Mouse (Mus musculus): Measurements from ENCODE around the gene Slc41a2. TPM values are rescaled to one million over a fixed set of nuclear protein-coding genes. Genes with fewer than 3 reads are reported as not detected.

The Slc41a2 gene
- polyA plus RNA-seq, 1 experiment from 2014 or later: 0.84 TPM

DNA sequence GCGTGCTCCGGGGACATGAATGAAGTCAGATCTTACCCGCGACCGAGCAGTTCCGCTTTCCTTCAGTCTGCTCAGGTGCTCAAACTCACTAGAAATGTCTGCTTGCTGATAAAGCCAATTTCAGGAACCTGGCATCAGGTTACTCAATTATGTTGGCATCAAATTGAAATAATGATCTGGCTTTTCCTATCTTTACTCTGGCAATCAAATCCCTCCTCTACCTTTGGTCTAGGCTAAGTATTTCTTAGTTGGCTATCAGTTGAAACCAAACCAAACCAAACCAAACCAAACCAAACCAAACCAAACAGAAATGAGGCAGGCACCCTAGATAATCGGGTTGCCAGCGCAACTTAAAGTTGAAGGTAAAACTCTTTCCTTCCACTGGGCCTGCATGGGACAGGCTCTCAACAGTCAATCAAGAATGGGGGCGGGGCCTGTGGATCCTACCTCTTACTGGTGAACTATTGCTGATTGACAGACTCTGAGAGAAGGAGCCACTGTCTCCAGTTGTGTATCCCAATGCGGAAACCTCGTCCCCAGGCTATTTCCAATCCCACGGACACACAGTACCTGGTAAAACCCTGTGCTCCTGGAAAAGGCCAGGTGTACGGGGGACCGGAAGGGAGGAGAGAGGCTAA is 10.9 kb downstream of the Slc41a2 start:
- Histone ChIP-seq H3K4me2 (ENCODE audit: low read depth, low read length) (no peak overlapping the region), H3K27me3 (ENCODE audit: control insufficient read depth, insufficient read depth, low read length) (no peaks in the 10 kb centered on the region), H3K4me3 (ENCODE audit: low read length) (no peak overlapping the region), H3K36me3 (ENCODE audit: control insufficient read depth, insufficient read depth) (no peaks in the 10 kb centered on the region), H3K4me1 (ENCODE audit: control insufficient read depth, insufficient read depth, low read length) (no peaks in the 10 kb centered on the region), H3K27ac (ENCODE audit: low read length) (no peak overlapping the region), H3K9me3 (replicated peaks; ENCODE audit: control insufficient read depth, low read length) (no peaks in the 10 kb centered on the region), H3K9ac (ENCODE audit: low read length) (no peak overlapping the region)
- WGBS: 86% methylated on average over 14 of the region's 14 CpGs
- no peak for ATAC-seq (replicated peaks; ENCODE audit: extremely low read depth, insufficient read depth, low FRiP score)

DNA sequence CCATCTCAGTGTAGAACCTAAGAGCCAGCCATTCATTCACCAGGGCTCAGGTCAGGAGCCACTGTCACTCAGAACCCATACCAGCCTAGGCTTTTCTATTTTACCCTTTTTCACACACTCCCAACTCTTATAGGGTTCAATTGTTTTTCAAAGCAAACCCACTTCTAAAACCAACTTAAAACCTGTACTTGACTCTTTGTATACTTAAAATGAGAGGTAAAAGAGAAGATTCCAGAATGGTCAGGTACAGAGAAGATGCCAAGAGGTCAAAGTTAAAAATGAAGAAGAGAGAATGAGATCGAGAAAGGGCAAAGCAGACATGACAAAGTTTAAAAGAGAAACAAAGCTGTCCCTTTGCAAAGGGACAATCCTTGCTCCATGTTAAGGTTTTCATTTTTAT is 11.8 kb downstream of the Slc41a2 start:
- WGBS: 89% methylated on average over 1 of the region's 1 CpGs
- no peak for ATAC-seq (replicated peaks; ENCODE audit: extremely low read depth, insufficient read depth, low FRiP score)

DNA sequence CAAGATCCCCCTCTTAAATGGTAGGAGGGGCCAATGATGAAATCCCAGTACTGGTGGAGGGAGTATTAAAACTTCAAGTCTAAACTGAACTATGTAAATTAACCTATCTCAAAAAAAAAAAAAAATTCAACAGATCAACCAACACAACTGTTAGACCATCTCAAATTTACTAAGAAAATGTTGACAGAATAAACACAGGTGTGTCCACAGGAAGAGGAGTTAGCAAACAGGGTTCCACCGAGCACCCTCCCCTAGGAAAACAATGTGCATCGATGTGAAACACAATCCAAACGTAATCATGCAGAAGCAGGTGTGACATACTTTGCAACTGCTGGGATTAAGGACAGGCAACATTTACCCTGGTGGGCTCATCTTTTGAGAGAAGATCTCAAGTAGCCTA is 12.8 kb downstream of the Slc41a2 start:
- H3K9me3 ChIP-seq (replicated peaks; ENCODE audit: control insufficient read depth, low read length): no peaks in the 10 kb centered on the region
- H3K4me3 ChIP-seq (ENCODE audit: low read length): no peak overlapping the region
- no peaks in the 10 kb centered on the region for H3K36me3 ChIP-seq (ENCODE audit: control insufficient read depth, insufficient read depth)
- H3K27ac ChIP-seq (ENCODE audit: low read length): no peak overlapping the region
- H3K27me3 ChIP-seq (ENCODE audit: control insufficient read depth, insufficient read depth, low read length): no peaks in the 10 kb centered on the region
- no peak for ATAC-seq (replicated peaks; ENCODE audit: extremely low read depth, insufficient read depth, low FRiP score)
- no peaks in the 10 kb centered on the region for H3K4me1 ChIP-seq (ENCODE audit: control insufficient read depth, insufficient read depth, low read length)
- no peak overlapping the region for H3K4me2 ChIP-seq (ENCODE audit: low read depth, low read length)
- WGBS: 80% methylated on average over 3 of the region's 3 CpGs
- no peak overlapping the region for H3K9ac ChIP-seq (ENCODE audit: low read length)

More for the DNA sequence above, 11.8 kb downstream of the Slc41a2 start:
- Histone ChIP-seq H3K9me3 (replicated peaks; ENCODE audit: control insufficient read depth, low read length) (no peaks in the 10 kb centered on the region), H3K27me3 (ENCODE audit: control insufficient read depth, insufficient read depth, low read length) (no peaks in the 10 kb centered on the region), H3K4me1 (ENCODE audit: control insufficient read depth, insufficient read depth, low read length) (no peaks in the 10 kb centered on the region), H3K4me3 (ENCODE audit: low read length) (no peak overlapping the region), H3K27ac (ENCODE audit: low read length) (no peak overlapping the region), H3K36me3 (ENCODE audit: control insufficient read depth, insufficient read depth) (no peaks in the 10 kb centered on the region), H3K4me2 (ENCODE audit: low read depth, low read length) (no peak overlapping the region), H3K9ac (ENCODE audit: low read length) (no peak overlapping the region)

DNA sequence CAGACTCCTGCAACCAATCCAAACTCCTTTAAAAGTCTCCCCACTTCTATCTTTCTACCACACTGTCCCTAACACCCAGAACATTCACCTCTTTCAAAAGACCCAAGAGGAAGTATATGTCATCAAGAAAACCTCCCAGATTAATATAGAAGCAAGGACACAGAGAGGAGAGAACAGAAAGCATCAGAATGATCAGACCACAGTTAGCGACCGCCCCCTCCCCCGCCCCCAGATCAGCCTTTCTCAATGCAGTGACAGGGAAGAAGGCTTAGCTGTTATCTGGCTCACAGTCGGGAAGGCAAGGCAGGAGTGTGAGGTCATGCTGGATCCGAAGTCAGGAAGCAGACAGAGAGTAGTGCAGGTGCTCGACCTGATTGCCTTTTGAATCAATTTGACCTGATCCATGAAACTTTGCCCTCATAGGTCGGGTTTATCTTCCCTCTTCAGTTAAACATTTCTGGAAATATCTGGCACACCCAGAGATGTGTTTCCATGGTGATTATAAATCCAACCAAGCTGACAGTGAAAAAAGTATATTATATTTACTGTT is 15.1 kb downstream of the Slc41a2 start:
- Histone ChIP-seq H3K27ac (ENCODE audit: low read length) (no peak overlapping the region), H3K4me2 (ENCODE audit: low read depth, low read length) (no peak overlapping the region), H3K9ac (ENCODE audit: low read length) (no peak overlapping the region), H3K27me3 (ENCODE audit: control insufficient read depth, insufficient read depth, low read length) (no peaks in the 10 kb centered on the region), H3K36me3 (ENCODE audit: control insufficient read depth, insufficient read depth) (no peaks in the 10 kb centered on the region), H3K9me3 (replicated peaks; ENCODE audit: control insufficient read depth, low read length) (no peaks in the 10 kb centered on the region), H3K4me1 (ENCODE audit: control insufficient read depth, insufficient read depth, low read length) (no peaks in the 10 kb centered on the region), H3K4me3 (ENCODE audit: low read length) (no peak overlapping the region)
- WGBS: 28% methylated on average over 7 of the region's 7 CpGs
- no peak for ATAC-seq (replicated peaks; ENCODE audit: extremely low read depth, insufficient read depth, low FRiP score)

DNA sequence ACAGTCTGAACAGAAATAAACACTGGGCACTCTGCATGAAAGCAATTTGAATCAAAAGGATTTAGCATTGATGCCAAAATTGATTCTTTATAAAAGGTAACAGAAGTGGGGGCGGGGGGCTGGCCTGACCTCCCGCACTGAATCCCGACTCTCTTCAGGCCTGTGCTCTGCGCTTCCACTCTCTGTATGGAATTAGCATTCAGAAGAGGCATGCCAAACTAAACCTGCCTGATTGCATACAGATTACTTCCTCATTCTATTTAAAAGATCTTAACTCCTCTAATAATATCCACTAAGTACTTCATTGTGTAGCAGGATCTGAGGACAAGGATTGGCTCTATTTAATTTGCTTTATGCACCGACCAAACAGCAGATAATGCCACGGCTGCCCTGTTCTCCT is 16.2 kb downstream of the Slc41a2 start:
- Histone ChIP-seq H3K9ac (ENCODE audit: low read length) (no peak overlapping the region), H3K36me3 (ENCODE audit: control insufficient read depth, insufficient read depth) (no peaks in the 10 kb centered on the region), H3K27me3 (ENCODE audit: control insufficient read depth, insufficient read depth, low read length) (no peaks in the 10 kb centered on the region), H3K4me1 (ENCODE audit: control insufficient read depth, insufficient read depth, low read length) (no peaks in the 10 kb centered on the region), H3K9me3 (replicated peaks; ENCODE audit: control insufficient read depth, low read length) (no peaks in the 10 kb centered on the region), H3K27ac (ENCODE audit: low read length) (no peak overlapping the region), H3K4me2 (ENCODE audit: low read depth, low read length) (no peak overlapping the region), H3K4me3 (ENCODE audit: low read length) (no peak overlapping the region)
- no peak for ATAC-seq (replicated peaks; ENCODE audit: extremely low read depth, insufficient read depth, low FRiP score)
- WGBS: 77% methylated on average over 6 of the region's 6 CpGs

DNA sequence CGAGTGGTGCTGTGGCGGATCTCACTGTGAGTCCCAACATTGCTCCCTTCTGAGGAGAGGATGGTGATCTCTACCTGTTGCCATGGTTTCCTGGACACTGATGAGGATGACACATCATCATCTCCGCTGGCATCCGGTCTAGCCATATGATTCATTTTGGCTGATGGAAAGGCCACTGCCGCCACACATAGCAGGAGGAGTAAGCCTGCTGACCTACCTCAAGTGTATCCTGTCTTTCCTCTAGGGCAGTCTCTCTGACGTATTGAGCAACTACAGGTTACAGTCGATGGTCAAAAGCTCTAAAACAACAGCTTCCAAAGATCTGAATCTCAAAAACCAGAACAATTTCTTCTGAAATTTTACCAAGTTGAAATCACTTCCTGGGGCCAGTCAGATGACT is 16.8 kb downstream of the Slc41a2 start:
- no peak overlapping the region for H3K27ac ChIP-seq (ENCODE audit: low read length)
- no peak overlapping the region for H3K9ac ChIP-seq (ENCODE audit: low read length)
- no peaks in the 10 kb centered on the region for H3K27me3 ChIP-seq (ENCODE audit: control insufficient read depth, insufficient read depth, low read length)
- no peak for ATAC-seq (replicated peaks; ENCODE audit: extremely low read depth, insufficient read depth, low FRiP score)
- no peaks in the 10 kb centered on the region for H3K4me1 ChIP-seq (ENCODE audit: control insufficient read depth, insufficient read depth, low read length)
- no peak overlapping the region for H3K4me2 ChIP-seq (ENCODE audit: low read depth, low read length)
- no peak overlapping the region for H3K4me3 ChIP-seq (ENCODE audit: low read length)
- H3K9me3 ChIP-seq (replicated peaks; ENCODE audit: control insufficient read depth, low read length): no peaks in the 10 kb centered on the region
- H3K36me3 ChIP-seq (ENCODE audit: control insufficient read depth, insufficient read depth): no peaks in the 10 kb centered on the region
- WGBS: 84% methylated on average over 7 of the region's 7 CpGs

DNA sequence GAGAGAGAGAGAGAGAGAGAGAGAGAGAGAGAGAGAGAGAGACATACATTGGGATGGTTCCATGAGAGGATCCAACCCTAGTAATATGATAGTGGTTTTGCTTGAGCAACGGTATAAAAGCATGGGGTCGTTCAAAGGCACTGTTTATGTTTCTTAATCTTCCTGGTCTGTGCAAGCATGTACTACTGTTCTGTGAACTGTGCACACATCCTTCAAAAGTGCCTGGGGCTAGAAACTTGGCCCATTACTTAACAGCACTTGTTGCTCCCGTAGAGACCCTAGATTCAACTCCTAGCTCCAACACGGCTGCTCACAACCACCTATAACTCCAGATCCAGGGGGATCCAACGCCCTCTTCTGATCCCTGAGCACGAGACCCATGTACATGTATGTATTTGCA is 17.3 kb downstream of the Slc41a2 start:
- Histone ChIP-seq H3K4me3 (ENCODE audit: low read length) (no peak overlapping the region), H3K27ac (ENCODE audit: low read length) (no peak overlapping the region), H3K9me3 (replicated peaks; ENCODE audit: control insufficient read depth, low read length) (no peaks in the 10 kb centered on the region), H3K4me1 (ENCODE audit: control insufficient read depth, insufficient read depth, low read length) (no peaks in the 10 kb centered on the region), H3K4me2 (ENCODE audit: low read depth, low read length) (no peak overlapping the region), H3K36me3 (ENCODE audit: control insufficient read depth, insufficient read depth) (no peaks in the 10 kb centered on the region), H3K27me3 (ENCODE audit: control insufficient read depth, insufficient read depth, low read length) (no peaks in the 10 kb centered on the region), H3K9ac (ENCODE audit: low read length) (no peak overlapping the region)
- 72% methylated on average over 6 of the region's 6 CpGs for WGBS
- no peak for ATAC-seq (replicated peaks; ENCODE audit: extremely low read depth, insufficient read depth, low FRiP score)

DNA sequence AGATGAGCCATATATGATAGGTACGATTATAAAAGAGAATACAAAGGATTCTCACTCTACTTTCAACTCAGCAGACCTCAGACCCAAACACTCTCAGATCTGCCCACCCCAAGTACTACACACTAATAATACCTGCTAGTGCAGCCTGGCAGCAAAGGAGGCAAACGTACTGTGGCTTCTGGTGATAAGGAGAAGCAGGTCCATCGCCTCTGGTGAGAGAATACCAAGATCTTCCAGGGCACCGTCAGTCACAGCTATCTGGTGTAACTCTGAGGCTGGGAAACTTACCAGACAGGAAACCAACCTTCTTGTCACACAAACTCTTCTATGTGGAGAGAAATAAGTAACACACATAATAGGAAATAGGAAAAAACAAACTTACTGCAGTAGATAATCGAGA is 24.6 kb downstream of the Slc41a2 start:
- Histone ChIP-seq H3K27ac (ENCODE audit: low read length) (no peak overlapping the region), H3K4me3 (ENCODE audit: low read length) (no peak overlapping the region), H3K4me1 (ENCODE audit: control insufficient read depth, insufficient read depth, low read length) (no peaks in the 10 kb centered on the region), H3K9ac (ENCODE audit: low read length) (no peak overlapping the region), H3K9me3 (replicated peaks; ENCODE audit: control insufficient read depth, low read length) (no peaks in the 10 kb centered on the region), H3K4me2 (ENCODE audit: low read depth, low read length) (no peak overlapping the region), H3K36me3 (ENCODE audit: control insufficient read depth, insufficient read depth) (no peaks in the 10 kb centered on the region), H3K27me3 (ENCODE audit: control insufficient read depth, insufficient read depth, low read length) (no peaks in the 10 kb centered on the region)
- 50% methylated on average over 5 of the region's 5 CpGs for WGBS
- ATAC-seq (replicated peaks; ENCODE audit: extremely low read depth, insufficient read depth, low FRiP score): no peak

DNA sequence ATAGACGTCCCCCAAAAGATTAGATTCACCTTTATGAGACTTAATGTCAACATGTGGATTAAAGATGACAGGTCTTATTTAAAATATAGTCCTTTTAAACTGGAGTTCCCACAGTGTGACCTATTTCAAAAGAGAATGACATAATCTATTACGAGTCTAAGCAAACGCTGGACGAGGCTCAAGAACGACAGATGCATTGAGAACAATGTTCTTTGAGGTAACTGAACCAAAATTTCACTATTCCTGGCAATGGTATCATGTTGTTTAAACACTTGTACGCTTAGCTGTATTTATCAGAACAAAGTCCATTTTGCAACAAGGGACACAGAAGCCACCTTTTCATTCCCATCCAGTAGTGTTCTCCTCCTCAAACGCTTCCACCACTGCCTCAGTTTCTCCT is 27.3 kb downstream of the Slc41a2 start:
- H3K27me3 ChIP-seq (ENCODE audit: control insufficient read depth, insufficient read depth, low read length): no peaks in the 10 kb centered on the region
- no peaks in the 10 kb centered on the region for H3K9me3 ChIP-seq (replicated peaks; ENCODE audit: control insufficient read depth, low read length)
- no peak overlapping the region for H3K9ac ChIP-seq (ENCODE audit: low read length)
- H3K4me2 ChIP-seq (ENCODE audit: low read depth, low read length): no peak overlapping the region
- H3K4me1 ChIP-seq (ENCODE audit: control insufficient read depth, insufficient read depth, low read length): no peaks in the 10 kb centered on the region
- no peak for ATAC-seq (replicated peaks; ENCODE audit: extremely low read depth, insufficient read depth, low FRiP score)
- no peaks in the 10 kb centered on the region for H3K36me3 ChIP-seq (ENCODE audit: control insufficient read depth, insufficient read depth)
- no peak overlapping the region for H3K27ac ChIP-seq (ENCODE audit: low read length)
- H3K4me3 ChIP-seq (ENCODE audit: low read length): no peak overlapping the region
- WGBS: 82% methylated on average over 7 of the region's 7 CpGs

All from heart, embryonic 16.5 days (tissue).